Mouse (Mus musculus) cerebellum, postnatal 36 days (tissue): Measurements from ENCODE around the gene Bloc1s4.

Source experiments
- DNase-seq, 2 experiments: peaks; one replicate each; pipeline ENCODE4 v3.0.0; 2021 to 2022; ENCODE audit warnings: mixed read lengths in 2 of 2

Bloc1s4 gene

DNA sequence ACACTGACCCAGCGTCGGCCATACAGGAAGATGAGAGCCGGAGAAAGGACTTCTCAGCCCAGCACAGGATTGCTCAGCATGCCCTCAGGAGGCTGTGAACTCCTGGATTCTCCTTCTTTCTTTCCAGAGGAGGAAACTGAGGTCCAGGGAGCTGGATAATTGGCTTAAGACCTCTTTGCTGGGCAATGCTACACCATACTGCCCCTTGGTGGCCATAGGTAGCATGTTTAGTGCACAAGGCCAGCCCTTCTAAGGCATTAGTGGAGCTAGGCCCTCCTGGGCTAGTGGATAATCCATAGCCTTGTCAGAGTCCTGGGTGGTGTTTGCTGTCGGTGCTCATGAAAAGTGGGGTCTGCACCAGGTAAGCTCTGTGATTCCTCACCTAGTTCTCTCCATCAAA is 8.6 kb downstream of the Bloc1s4 start:
- DNase-seq, result peak; percentile 75 to 77

GRCm38 (mm10) chr5:36738799-36739615 is 9.4 kb downstream of the Bloc1s4 start:
- DNase-seq, result peak; percentile 89 to 90

DNA sequence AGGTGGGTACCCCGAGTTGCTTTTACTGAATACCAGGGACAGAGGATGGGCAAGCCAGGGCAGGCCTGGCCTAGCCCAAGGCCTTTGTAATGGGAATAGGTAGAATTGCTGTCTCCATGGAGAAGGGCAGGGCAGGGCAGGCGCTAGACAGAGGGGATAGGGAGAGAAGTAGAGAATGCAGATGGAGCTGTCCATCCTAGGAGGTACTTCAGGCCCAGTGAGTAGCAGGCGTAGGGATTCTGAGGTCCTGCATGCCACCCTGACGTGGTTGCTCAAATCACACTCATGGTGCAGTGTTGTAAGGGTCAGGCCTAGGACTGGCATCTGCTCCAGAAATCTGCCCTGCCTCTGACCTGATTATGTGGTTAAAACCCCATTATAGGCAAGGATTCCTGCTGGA is 10.7 kb downstream of the Bloc1s4 start:
- no peak for DNase-seq

GRCm38 (mm10) chr5:36736009-36736408 is 12.4 kb downstream of the Bloc1s4 start:
- DNase-seq, result no peak

GRCm38 (mm10) chr5:36735106-36735505 is 13.3 kb downstream of the Bloc1s4 start:
- no peak for DNase-seq

DNA sequence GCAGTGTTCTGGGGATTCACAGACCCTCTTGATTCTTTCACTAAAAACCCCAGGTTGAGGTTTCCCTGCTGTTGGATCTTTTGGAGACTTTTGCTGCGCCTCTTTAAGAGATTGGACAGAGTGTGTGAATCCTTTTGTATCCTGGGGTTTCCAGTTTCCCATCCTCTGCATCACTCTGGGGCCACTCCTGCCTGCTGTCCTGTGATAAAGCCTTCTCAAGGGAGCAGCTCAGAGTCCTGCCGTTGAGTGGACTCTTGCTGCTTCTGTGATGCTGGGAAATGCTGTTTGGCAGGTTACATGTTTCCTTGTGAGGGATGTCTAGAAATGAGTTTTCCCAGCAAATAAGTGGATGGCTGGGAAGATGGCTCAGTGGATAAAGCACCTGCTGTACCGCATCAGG is 15.0 kb downstream of the Bloc1s4 start:
- DNase-seq, result no peak

- DNase-seq, result no peak
These were observed 16.4 kb downstream of the Bloc1s4 start for GRCm38 (mm10) chr5:36731901-36732652.

- peak in 1 of 2 experiments; percentile 28 for DNase-seq
These were observed 17.8 kb downstream of the Bloc1s4 start for GRCm38 (mm10) chr5:36730689-36731088.

DNA sequence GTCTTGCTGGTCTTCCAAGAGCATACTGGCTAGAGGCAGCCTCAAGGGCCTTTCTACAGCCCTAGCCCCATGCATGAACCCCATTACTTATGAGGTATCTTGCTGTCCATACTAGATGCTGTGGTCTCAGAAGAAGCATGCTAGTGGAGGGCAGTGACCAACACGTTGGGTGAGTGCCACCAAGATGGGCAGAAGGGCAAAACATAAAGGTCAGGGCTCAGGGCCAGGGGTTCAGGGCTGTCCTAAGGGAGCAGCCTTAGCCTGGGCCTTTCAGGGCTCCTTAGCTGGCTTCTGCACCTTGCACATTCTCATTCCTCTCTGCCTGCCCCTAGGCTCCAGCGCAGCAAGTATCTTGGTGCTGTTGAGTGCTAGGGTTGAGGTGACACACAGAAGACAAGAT is 18.5 kb downstream of the Bloc1s4 start:
- no peak for DNase-seq

DNA sequence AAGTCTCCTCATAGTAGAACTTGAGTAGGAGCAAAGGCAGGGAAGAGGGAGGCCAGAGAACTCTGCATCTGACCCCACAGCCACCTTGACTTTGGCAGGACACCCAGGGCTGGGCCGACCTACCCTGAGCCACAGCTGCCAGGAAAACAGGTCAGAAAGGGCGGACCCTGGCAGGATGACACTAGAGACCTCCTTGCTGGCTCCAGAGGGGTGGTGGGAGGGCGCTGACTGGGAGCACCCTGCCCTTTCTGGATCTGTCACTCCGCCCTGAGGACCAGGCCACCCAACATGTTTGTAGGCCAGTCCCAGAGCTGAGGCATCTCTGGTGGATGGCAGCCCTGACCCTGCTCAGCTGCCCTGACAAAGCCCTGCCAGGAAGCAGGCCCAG is 19.4 kb downstream of the Bloc1s4 start:
- no peak for DNase-seq

GRCm38 (mm10) chr5:36728403-36729085 is 19.9 kb downstream of the Bloc1s4 start:
- peak in 1 of 2 experiments; percentile 22 for DNase-seq

- peak; percentile 80 to 86 for DNase-seq
These were observed 20.7 kb downstream of the Bloc1s4 start for GRCm38 (mm10) chr5:36727776-36728175.

GRCm38 (mm10) chr5:36727136-36727535 is 21.3 kb downstream of the Bloc1s4 start:
- DNase-seq, result peak; percentile 55 to 60

DNA sequence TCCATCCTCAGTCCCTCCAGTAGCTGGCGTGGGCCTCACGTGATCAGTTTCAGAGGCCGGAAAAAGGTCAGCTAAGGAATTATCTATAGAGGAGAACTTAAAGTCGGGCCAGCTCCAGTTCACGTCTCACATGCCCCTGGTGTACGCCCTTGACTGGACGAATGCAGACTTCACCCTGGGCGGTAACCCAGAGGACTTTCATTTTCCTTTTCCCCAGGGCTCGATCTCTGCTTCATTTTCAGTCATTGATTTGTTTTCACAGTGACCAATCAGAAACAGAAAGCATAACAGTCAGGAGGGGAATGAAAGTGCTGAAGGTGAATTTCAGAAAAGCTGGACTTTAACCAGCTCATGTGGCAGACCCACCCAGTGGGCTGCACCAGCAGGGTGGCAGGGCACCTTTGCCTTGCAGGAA is 22.1 kb downstream of the Bloc1s4 start:
- no peak for DNase-seq

GRCm38 (mm10) chr5:36725861-36726260 is 22.6 kb downstream of the Bloc1s4 start:
- no peak for DNase-seq

GRCm38 (mm10) chr5:36724274-36724673 is 24.2 kb downstream of the Bloc1s4 start:
- DNase-seq, result no peak

DNA sequence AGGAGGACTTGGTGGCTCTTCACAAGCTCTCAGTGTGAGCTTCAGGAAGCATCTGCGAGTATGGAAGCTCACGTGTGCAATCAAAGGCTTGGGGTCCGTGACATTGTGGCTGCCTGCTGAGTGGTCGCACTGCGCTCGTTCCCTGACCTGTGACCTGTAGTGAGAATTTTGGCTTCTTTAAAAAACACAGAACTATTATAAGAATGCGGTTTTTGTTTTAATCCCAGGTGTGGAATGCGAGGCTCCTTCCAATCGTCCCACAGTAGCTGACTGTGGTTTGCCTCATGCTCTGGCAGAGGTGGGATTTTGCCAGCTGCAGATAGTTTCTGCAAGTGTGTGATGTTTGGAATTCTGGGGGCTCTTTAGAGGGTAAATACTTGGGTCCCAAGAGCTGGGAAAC is 25.1 kb downstream of the Bloc1s4 start:
- no peak for DNase-seq

DNA sequence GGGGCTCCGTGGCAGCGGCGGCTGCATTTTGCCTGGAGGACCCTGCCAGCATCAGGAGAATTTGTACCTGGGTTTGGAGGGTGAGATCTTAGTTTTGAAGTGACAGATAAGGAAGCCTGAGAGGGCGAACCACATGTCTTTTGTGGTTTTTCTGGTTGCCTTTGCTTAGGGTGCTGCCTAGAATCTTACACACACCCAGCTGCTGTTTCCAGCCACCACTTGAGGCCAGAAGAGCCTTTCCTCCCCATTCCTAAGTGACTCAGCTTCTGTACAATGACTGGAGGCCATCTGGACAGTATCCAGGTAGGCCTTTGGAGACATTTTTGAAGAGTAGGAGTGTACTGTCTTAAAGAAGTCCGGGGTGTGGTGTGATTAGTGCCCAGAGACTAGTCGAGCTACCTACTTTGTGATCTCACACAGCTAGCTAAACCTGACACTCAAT is 26.0 kb downstream of the Bloc1s4 start:
- DNase-seq, result no peak

- DNase-seq, result no peak
These were observed 27.6 kb downstream of the Bloc1s4 start for GRCm38 (mm10) chr5:36720710-36721375.

DNA sequence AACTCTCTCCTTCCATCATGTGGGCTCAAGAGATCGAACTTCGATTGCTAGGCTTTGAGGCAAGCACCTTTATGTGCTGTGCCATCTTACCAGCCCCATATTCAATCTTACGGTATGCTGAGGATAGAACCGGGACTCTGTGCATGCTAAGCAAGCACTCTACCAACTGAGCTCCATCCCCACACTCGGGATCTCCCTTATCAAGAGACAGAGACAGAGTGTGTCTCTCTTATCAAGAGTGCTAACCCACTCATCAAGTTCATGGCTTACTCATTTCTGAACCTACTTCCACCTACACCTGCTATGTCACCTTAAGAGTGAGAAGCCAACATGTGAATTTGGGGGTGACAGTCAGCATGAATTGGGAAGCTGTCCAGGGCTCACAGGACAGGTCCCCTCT is 28.2 kb downstream of the Bloc1s4 start:
- DNase-seq, result no peak

- no peak for DNase-seq
These were observed 28.8 kb downstream of the Bloc1s4 start for GRCm38 (mm10) chr5:36719601-36720000.

GRCm38 (mm10) chr5:36719135-36719534 is 29.3 kb downstream of the Bloc1s4 start:
- DNase-seq, result no peak

DNA sequence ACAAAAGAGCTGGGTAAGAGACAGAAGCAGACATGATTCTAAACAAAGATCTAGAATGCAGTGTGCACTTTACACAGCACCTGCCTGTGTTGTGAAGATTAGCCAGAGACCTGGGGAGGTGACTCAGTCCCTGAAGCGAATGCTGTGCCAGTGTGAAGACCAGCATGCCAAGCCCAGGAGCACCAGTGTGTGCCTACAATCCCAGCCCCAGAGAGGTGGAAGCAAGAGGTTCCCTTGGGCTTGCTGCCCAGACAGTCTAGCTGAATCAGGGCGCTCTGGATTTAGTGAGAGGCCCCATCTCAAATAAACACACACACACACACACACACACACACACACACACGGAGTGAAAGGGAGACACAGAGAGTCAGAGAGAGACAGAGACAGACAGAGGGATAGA is 30.6 kb downstream of the Bloc1s4 start:
- DNase-seq, result peak; percentile 55 to 67
